Mouse (Mus musculus) midbrain, embryonic 15.5 days (tissue): ENCODE measurements around the gene Slc25a48. TPM values are rescaled to one million over a fixed set of nuclear protein-coding genes. Genes with fewer than 3 reads are reported as not detected.

Experiments used
- ATAC-seq: fragments of 200-750 bp; cut with Nextera tagmentation; replicated peaks from 2 replicates; pipeline ENCODE4 v1.8.0; 2017; ENCODE audit warnings: moderate TSS enrichment
- H3K27ac ChIP-seq: fragments of 300-500 bp; sonication (generic); 2 replicates; pipeline ENCODE4 v1.5.1; 2015; ENCODE audit warnings: mild to moderate bottlenecking, inconsistent platforms
- H3K27me3 ChIP-seq: fragments of 300-500 bp; sonication (generic); replicated peaks from 2 replicates; pipeline ENCODE4 v1.6.1; 2015; ENCODE audit warnings: inconsistent platforms
- H3K36me3 ChIP-seq: fragments of 300-500 bp; sonication (generic); replicated peaks from 2 replicates; pipeline ENCODE4 v1.6.1; 2015; ENCODE audit warnings: inconsistent platforms
- H3K4me1 ChIP-seq: fragments of 300-500 bp; sonication (generic); 2 replicates; pipeline ENCODE4 v1.6.1; 2015; ENCODE audit warnings: inconsistent platforms
- H3K4me2 ChIP-seq: fragments of 300-500 bp; sonication (generic); 2 replicates; pipeline ENCODE4 v1.6.1; 2015; ENCODE audit warnings: inconsistent platforms, mild to moderate bottlenecking, moderate library complexity
- H3K4me3 ChIP-seq: fragments of 300-500 bp; sonication (generic); 2 replicates; pipeline ENCODE4 v1.5.1; 2015; ENCODE audit warnings: mild to moderate bottlenecking, inconsistent platforms
- H3K9ac ChIP-seq: fragments of 300-500 bp; sonication (generic); 2 replicates; pipeline ENCODE4 v1.6.1; 2015; ENCODE audit warnings: mild to moderate bottlenecking, inconsistent platforms
- H3K9me3 ChIP-seq: fragments of 300-500 bp; sonication (generic); 2 replicates; pipeline ENCODE4 v1.6.1; 2016; ENCODE audit warnings: inconsistent platforms
- WGBS: fragments of 180-500 bp; shearing (Covaris S2); methylation state at CpG from one replicate; pipeline ENCODE4 v1.1.7; 2015; ENCODE audit warnings: mixed read lengths; 5-methylcytosine and 5-hydroxymethylcytosine counted together
- polyA plus RNA-seq: library from polyadenylated mRNA; unstranded; fragments of >200 nt; fragmentation: Nextera tagmentation; extraction: Ambion mirVana; gene quantifications from 2 replicates; pipeline ENCODE4 v1.2.1, GENCODE M21; 2015

Gene Slc25a48
- polyA plus RNA-seq, 1 experiment from 2014 or later, result not detected

GRCm38 (mm10) chr13:56462791-56463190 lies 24.6 kb downstream of the Slc25a48 start:
- Histone ChIP-seq H3K27me3 (no peaks in the 10 kb centered on the region), H3K27ac (no peak overlapping the region), H3K9ac (no peak overlapping the region), H3K4me1 (no peaks in the 10 kb centered on the region), H3K9me3 (no peaks in the 10 kb centered on the region), H3K4me2 (no peak overlapping the region), H3K36me3 (no peaks in the 10 kb centered on the region), H3K4me3 (no peak overlapping the region)
- ATAC-seq, result no peak
- WGBS, result 87% methylated on average over 4 of the region's 4 CpGs

GRCm38 (mm10) chr13:56463261-56463660 lies 25.1 kb downstream of the Slc25a48 start:
- no peak overlapping the region for H3K9ac ChIP-seq
- H3K4me1 ChIP-seq, result no peaks in the 10 kb centered on the region
- H3K9me3 ChIP-seq, result no peaks in the 10 kb centered on the region
- H3K4me2 ChIP-seq, result no peak overlapping the region
- no peak overlapping the region for H3K27ac ChIP-seq
- no peaks in the 10 kb centered on the region for H3K36me3 ChIP-seq
- no peak for ATAC-seq
- H3K27me3 ChIP-seq, result no peaks in the 10 kb centered on the region
- H3K4me3 ChIP-seq, result no peak overlapping the region
- 88% methylated on average over 7 of the region's 7 CpGs for WGBS

- no peaks in the 10 kb centered on the region for H3K4me1 ChIP-seq
- H3K9me3 ChIP-seq, result no peaks in the 10 kb centered on the region
- no peak overlapping the region for H3K9ac ChIP-seq
- ATAC-seq, result no peak
- 82% methylated on average over 6 of the region's 6 CpGs for WGBS
- no peak overlapping the region for H3K27ac ChIP-seq
- H3K27me3 ChIP-seq, result no peaks in the 10 kb centered on the region
- no peaks in the 10 kb centered on the region for H3K36me3 ChIP-seq
- H3K4me3 ChIP-seq, result no peak overlapping the region
- no peak overlapping the region for H3K4me2 ChIP-seq
Observed at GRCm38 (mm10) chr13:56463750-56464149, 25.6 kb downstream of the Slc25a48 start.

- H3K4me3 ChIP-seq, result no peak overlapping the region
- no peak overlapping the region for H3K27ac ChIP-seq
- 0 out of 2 replicates have a peak, but pooled peaks cover 2% of the 10 kb centered on the region for H3K27me3 ChIP-seq
- no peaks in the 10 kb centered on the region for H3K36me3 ChIP-seq
- no peak overlapping the region for H3K4me2 ChIP-seq
- no peaks in the 10 kb centered on the region for H3K9me3 ChIP-seq
- no peak for ATAC-seq
- H3K4me1 ChIP-seq, result no peaks in the 10 kb centered on the region
- 96% methylated on average over 7 of the region's 7 CpGs for WGBS
- H3K9ac ChIP-seq, result no peak overlapping the region
Observed at GRCm38 (mm10) chr13:56467786-56468185, 29.6 kb downstream of the Slc25a48 start.

GRCm38 (mm10) chr13:56468536-56468935 lies 30.4 kb downstream of the Slc25a48 start:
- Histone ChIP-seq H3K27me3 (peaks cover 2% of the 10 kb centered on the region; the same call in 1 of the 2 replicates), H3K9me3 (no peaks in the 10 kb centered on the region), H3K4me2 (no peak overlapping the region), H3K36me3 (no peaks in the 10 kb centered on the region), H3K4me3 (no peak overlapping the region), H3K4me1 (no peaks in the 10 kb centered on the region), H3K27ac (no peak overlapping the region), H3K9ac (no peak overlapping the region)
- 85% methylated on average over 4 of the region's 4 CpGs for WGBS
- ATAC-seq, result no peak

GRCm38 (mm10) chr13:56471211-56471610 lies 33.1 kb downstream of the Slc25a48 start:
- no peak overlapping the region for H3K9ac ChIP-seq

GRCm38 (mm10) chr13:56471951-56472350 lies 33.8 kb downstream of the Slc25a48 start:
- H3K36me3 ChIP-seq, result no peaks in the 10 kb centered on the region
- H3K9me3 ChIP-seq, result no peaks in the 10 kb centered on the region
- peaks cover 2% of the 10 kb centered on the region; the same call in 1 of the 2 replicates for H3K27me3 ChIP-seq
- no peak for ATAC-seq
- 0 out of 2 replicates have a peak, but pooled peaks cover 3% of the 10 kb centered on the region for H3K4me1 ChIP-seq
- WGBS, result 74% methylated on average over 9 of the region's 9 CpGs
- H3K9ac ChIP-seq, result no peak overlapping the region
- H3K4me3 ChIP-seq, result no peak overlapping the region
- no peak overlapping the region for H3K4me2 ChIP-seq
- H3K27ac ChIP-seq, result no peak overlapping the region

More at GRCm38 (mm10) chr13:56471211-56471610, 33.1 kb downstream of the Slc25a48 start:
- no peak overlapping the region for H3K4me2 ChIP-seq
- no peaks in the 10 kb centered on the region for H3K36me3 ChIP-seq
- H3K27ac ChIP-seq, result no peak overlapping the region
- H3K4me3 ChIP-seq, result no peak overlapping the region
- H3K4me1 ChIP-seq, result 0 out of 2 replicates have a peak, but pooled peaks cover 3% of the 10 kb centered on the region
- WGBS, result 91% methylated on average over 6 of the region's 6 CpGs
- no peaks in the 10 kb centered on the region for H3K9me3 ChIP-seq
- ATAC-seq, result no peak
- H3K27me3 ChIP-seq, result peaks cover 2% of the 10 kb centered on the region; the same call in 1 of the 2 replicates

GRCm38 (mm10) chr13:56472661-56473060 lies 34.5 kb downstream of the Slc25a48 start:
- H3K4me2 ChIP-seq, result no peak overlapping the region
- H3K9ac ChIP-seq, result no peak overlapping the region
- ATAC-seq, result no peak
- 0 out of 2 replicates have a peak, but pooled peaks cover 3% of the 10 kb centered on the region for H3K4me1 ChIP-seq
- peaks cover 2% of the 10 kb centered on the region; the same call in 1 of the 2 replicates for H3K27me3 ChIP-seq
- 93% methylated on average over 9 of the region's 9 CpGs for WGBS
- H3K27ac ChIP-seq, result no peak overlapping the region
- no peaks in the 10 kb centered on the region for H3K36me3 ChIP-seq
- no peaks in the 10 kb centered on the region for H3K9me3 ChIP-seq
- no peak overlapping the region for H3K4me3 ChIP-seq

- Histone ChIP-seq H3K4me2 (no peak overlapping the region), H3K27ac (no peak overlapping the region), H3K27me3 (peaks cover under 1% of the 10 kb centered on the region; the same call in 1 of the 2 replicates), H3K9ac (no peak overlapping the region), H3K36me3 (no peaks in the 10 kb centered on the region), H3K4me3 (no peak overlapping the region), H3K9me3 (no peaks in the 10 kb centered on the region), H3K4me1 (0 out of 2 replicates have a peak, but pooled peaks cover 3% of the 10 kb centered on the region)
- peak; percentile 67; the same call in 1 of the 2 replicates for ATAC-seq
- WGBS, result 32% methylated on average over 4 of the region's 4 CpGs
Observed at GRCm38 (mm10) chr13:56475363-56475762, 37.2 kb downstream of the Slc25a48 start.

- no peak for ATAC-seq
- H3K27me3 ChIP-seq, result no peaks in the 10 kb centered on the region; the same call in 1 of the 2 replicates
- no peaks in the 10 kb centered on the region for H3K36me3 ChIP-seq
- no peak overlapping the region for H3K4me2 ChIP-seq
- no peak overlapping the region for H3K27ac ChIP-seq
- H3K9ac ChIP-seq, result no peak overlapping the region
- H3K4me3 ChIP-seq, result no peak overlapping the region
- 78% methylated on average over 5 of the region's 5 CpGs for WGBS
- no peaks in the 10 kb centered on the region for H3K9me3 ChIP-seq
- H3K4me1 ChIP-seq, result 0 out of 2 replicates have a peak, but pooled peaks cover 3% of the 10 kb centered on the region
Observed at GRCm38 (mm10) chr13:56476790-56477189, 38.6 kb downstream of the Slc25a48 start.

GRCm38 (mm10) chr13:56477271-56477670 lies 39.1 kb downstream of the Slc25a48 start:
- no peak for ATAC-seq
- WGBS, result 57% methylated on average over 6 of the region's 6 CpGs
- 0 out of 2 replicates have a peak, but pooled peaks cover 3% of the 10 kb centered on the region for H3K4me1 ChIP-seq
- H3K9me3 ChIP-seq, result no peaks in the 10 kb centered on the region
- no peaks in the 10 kb centered on the region; the same call in 1 of the 2 replicates for H3K27me3 ChIP-seq
- H3K4me3 ChIP-seq, result no peak overlapping the region
- no peak overlapping the region for H3K9ac ChIP-seq
- H3K4me2 ChIP-seq, result no peak overlapping the region
- no peak overlapping the region for H3K27ac ChIP-seq
- no peaks in the 10 kb centered on the region for H3K36me3 ChIP-seq

GRCm38 (mm10) chr13:56478027-56478426 lies 39.9 kb downstream of the Slc25a48 start:
- WGBS, result 77% methylated on average over 6 of the region's 6 CpGs
- Histone ChIP-seq H3K4me2 (no peak overlapping the region), H3K27ac (no peak overlapping the region), H3K27me3 (no peaks in the 10 kb centered on the region; the same call in 1 of the 2 replicates), H3K9ac (no peak overlapping the region), H3K36me3 (no peaks in the 10 kb centered on the region), H3K9me3 (no peaks in the 10 kb centered on the region), H3K4me3 (no peak overlapping the region), H3K4me1 (0 out of 2 replicates have a peak, but pooled peaks cover 3% of the 10 kb centered on the region)
- ATAC-seq, result no peak

- 86% methylated on average over 3 of the region's 3 CpGs for WGBS
Observed at GRCm38 (mm10) chr13:56482146-56482545, 44.0 kb downstream of the Slc25a48 start, which contains the start of gene Il9. Il9 (minus strand) TSS chr13:56482246.

More at GRCm38 (mm10) chr13:56482146-56482545, 44.0 kb downstream of the Slc25a48 start, which contains the start of gene Il9:
- no peaks in the 10 kb centered on the region for H3K9me3 ChIP-seq
- no peak within 1 kb of the TSS for H3K4me3 ChIP-seq
- H3K27ac ChIP-seq, result no peak within 1 kb of the TSS
- H3K4me2 ChIP-seq, result no peak within 1 kb of the TSS
- no peak for ATAC-seq
- H3K27me3 ChIP-seq, result no peaks in the 10 kb centered on the region
- no peaks in the 10 kb centered on the region for H3K4me1 ChIP-seq
- no peaks in the 10 kb centered on the region for H3K36me3 ChIP-seq
- no peak within 1 kb of the TSS for H3K9ac ChIP-seq
